Mouse (Mus musculus) CD8-positive naive resting alpha-beta T cell, adult 2 months (primary cell): ENCODE results near the gene Angptl2.
"Not testable (repeated sequence)": the region's sequence is repeated elsewhere in the genome, so short reads cannot be mapped to it uniquely, and the experiment has no call there.

Experiments
- DNase-seq, 2 experiments: peaks; one replicate each; pipeline ENCODE4 v3.0.0; 2022; ENCODE audit warnings: low read depth in 2 of 2, low spot score in 2 of 2

Gene Angptl2

DNA sequence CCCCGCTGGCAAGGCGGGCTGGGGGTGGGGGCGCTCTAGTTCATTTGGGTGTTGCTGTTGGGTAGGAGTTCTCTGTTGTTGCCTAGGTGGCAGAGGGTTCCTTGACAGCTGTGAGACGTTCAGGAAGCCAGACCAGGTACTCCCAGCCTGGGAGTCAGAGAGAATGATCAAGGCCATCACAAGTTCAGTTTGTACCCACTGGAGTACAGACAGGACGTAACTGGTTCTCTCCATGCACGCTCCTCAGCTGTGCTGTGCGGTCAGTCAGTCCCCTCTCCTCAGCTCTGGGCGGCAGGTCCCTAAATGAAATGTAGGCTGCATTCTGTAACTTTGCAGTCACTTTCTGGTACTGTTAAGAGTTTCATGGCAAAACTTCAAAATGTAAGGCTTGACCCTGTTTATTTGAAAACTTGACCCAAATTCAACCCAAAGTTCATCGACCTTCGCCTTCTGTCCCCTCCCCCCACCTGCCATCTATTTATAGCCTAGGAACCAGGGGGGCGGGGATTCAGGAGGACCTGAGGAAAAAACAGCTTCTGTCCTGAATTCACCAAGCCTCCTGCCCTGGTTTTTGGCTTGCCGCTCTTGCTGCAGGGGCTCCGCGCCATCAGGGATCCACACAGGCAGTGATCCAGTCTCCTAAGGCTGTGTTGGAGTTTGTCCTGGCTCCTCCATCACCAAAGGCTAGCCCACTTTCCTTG, 15.4 kb upstream of the Angptl2 start:
- DNase-seq: no peak

DNA sequence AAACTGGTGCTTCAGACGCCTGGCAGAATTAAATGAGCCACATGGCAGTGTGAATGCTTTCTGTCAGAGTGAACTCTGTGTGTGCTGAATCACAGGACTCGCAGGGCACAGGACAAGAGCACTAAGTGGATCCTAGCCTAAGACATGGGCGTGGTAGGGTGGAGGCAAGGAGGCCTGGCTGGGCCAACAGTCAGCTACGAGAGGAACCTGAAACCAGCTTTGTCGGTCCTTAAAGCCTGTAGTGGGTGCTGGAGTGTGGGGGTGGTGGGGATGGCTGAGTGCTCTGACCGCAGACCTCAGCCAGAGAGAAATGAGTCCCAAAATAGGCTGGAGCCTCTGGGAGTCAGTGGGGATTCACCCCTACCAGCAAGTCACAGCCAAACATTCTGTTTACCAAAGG, 12.6 kb upstream of the Angptl2 start:
- no peak for DNase-seq

- no peak for DNase-seq
Measured at GRCm38 (mm10) chr2:33204980-33205379, 10.9 kb upstream of the Angptl2 start.

DNA sequence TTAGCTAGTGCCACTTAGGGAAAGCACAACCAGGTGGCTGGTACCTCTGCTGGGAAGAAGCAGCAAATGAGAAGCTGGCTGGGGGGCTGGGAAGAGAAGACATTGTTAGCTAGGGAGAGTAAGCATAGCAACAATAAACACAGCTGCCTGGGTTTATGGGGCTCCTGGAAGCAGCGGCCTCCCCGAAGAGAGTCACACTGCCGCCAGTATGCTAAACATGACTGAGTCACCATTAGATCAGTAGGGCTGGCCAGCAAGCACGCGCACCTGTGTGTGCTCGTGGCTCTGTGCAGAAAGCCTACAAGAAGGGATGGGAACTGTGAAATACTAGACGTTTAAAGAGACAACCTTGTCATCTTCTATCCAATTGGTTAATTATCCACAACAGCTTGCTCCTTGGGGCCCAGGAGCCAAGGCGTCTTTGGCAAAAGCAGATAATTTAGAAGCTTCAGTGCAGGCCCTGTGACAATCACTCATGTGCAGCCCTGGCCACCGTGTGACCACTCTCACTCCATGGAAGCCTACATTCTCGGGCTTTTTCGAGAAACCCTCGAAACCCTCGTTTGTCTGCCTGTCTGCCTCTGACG, 9.8 kb upstream of the Angptl2 start:
- DNase-seq: no peak

GRCm38 (mm10) chr2:33207069-33207468, 8.8 kb upstream of the Angptl2 start:
- no peak for DNase-seq

DNA sequence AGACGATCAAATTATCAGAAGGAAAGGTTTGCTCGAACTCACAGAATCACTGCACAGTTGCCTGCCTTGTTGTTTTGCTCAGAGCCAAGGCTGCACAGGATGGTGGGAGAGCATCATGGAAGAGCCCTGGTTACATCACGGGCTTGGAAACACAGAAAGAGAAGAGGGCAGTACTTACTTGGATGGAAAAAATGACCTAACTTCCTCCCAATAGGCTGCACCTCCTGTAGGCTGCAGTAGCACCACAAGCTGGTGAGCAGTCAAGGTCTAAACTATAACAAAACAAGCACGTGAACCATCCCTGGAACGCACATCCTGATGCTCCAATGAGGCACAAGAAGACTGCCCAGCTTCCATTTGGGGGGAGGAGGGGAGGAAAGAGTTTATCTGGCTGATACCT, 7.7 kb upstream of the Angptl2 start:
- no peak for DNase-seq

- no peak for DNase-seq
Measured at GRCm38 (mm10) chr2:33210841-33211240, 5.0 kb upstream of the Angptl2 start.

DNA sequence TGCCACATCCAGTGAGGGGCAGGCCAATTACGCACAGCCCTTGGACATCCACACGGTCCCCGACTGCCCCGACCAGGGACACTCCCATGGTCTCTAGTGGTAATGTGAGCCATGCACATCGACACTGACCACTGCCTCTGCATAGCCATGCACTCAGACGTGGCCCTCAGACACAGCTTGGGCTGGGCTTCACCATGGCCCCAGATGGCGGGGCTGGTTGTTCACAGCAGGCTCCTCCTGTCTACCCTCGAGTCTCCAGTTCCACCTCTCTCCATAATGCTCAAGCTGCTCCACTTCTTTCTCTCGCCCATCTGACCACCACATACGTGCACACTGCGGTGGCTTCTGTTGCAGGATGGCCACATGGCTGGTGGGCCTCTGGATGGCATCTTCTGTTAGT, 4.6 kb upstream of the Angptl2 start:
- not testable (repeated sequence) for DNase-seq

- DNase-seq: no peak
Measured at GRCm38 (mm10) chr2:33215177-33215699, 631 bp upstream of the Angptl2 start.

DNA sequence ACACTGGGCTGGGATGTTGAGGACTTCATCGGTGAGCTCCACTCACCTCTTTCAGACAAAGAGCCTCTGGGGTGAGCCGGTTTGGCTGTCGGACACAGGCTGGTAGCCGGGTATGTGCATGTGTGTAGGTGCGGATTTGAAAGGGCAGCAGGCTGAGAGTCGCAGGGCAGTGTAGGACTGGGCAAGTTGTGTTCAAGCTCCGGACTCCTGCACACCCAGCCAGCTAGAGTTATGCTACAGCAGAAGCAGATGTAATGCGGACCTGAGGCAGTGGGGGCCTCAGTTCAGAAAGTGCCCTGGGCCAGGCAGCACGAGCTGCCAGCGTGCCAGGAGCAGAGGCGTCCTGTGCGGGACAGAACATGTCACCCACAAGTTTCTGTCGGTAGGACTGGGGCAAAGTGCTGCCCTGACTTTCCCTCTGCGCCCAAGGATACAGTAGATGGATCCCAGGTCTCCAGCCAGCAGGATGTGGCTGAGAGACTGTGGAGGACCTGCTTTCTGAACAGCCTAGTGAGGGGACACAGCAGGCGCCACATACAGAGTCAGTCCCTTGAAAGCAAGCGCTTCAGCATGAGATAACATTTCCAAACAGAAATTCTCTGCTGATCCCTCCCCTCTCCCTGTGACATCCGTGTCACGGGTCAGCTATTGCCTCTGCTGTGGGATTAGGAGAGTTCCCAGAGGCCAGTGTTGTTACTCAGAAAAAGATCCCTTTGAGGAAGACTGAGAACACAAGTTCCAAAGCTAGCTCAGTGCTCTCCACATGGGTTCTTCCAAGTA, 966 bp downstream of the Angptl2 start:
- no peak for DNase-seq

GRCm38 (mm10) chr2:33217425-33217794, 1.5 kb downstream of the Angptl2 start:
- no peak for DNase-seq

- DNase-seq: no peak
Measured at GRCm38 (mm10) chr2:33218903-33219625, 3.2 kb downstream of the Angptl2 start.

- DNase-seq: no peak
Measured at GRCm38 (mm10) chr2:33219637-33220036, 3.8 kb downstream of the Angptl2 start.

GRCm38 (mm10) chr2:33220246-33220645, 4.4 kb downstream of the Angptl2 start:
- no peak for DNase-seq

GRCm38 (mm10) chr2:33220674-33221338, 4.9 kb downstream of the Angptl2 start:
- no peak for DNase-seq

DNA sequence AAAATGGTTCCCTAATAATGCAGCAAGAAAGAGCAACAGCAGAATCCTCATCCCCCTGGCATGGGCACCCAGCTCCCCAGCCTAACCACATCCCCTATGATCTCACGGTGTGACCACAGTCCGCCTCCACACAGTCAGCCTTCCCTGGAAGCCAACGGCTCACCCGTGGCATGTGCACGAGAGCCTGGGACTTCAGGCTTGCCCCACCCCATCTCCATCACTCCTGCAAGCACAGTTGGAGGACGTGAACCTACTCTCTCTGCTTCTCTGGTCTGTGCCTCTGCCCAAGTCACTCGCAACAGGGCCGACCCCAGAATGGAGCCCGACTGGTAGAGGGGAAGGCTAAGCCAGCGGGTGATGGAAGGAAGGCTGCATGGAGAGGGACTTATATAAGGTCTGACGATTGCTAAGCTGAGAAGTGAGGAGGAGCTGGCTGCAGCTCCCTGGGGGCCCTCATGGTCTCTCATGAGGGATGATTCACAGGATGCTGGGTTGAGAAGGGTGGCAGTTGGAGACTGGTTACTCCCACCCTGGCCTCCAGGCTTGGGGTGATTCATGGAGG, 5.6 kb downstream of the Angptl2 start:
- no peak for DNase-seq

GRCm38 (mm10) chr2:33222480-33222879, 6.6 kb downstream of the Angptl2 start:
- no peak for DNase-seq

DNA sequence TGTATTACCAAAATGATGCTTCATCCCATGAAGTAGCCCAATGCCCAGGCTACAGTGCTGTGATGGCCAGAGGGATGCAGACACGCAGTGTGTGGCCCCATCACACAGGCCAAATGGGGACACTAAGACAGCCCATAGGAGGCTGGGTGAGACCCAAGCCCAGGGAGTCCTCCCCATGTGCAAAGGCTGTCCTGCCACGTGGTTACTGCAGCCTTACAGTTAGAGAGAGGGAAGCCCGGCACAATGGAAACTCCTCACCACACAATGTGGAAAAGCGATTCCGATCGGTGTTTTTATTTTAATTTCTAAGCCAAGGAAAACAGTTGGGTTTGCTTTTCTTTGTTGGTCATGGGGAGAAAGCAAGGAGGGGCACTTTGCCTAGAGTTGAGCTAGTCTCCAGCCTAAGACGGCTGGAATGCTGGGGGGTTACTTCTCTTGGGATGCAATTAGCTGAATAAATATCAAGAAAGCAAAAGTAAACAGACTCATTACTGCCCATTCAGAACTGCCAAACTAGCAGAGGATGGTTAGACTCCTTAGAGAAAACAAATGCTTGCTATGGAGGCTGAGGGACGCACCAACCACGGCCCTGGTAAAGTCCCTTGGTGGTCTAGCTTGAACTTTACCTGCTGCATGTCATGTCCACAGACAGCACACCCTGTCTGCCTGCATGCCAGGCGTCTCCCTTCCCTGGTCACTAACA, 7.9 kb downstream of the Angptl2 start:
- no peak for DNase-seq

DNA sequence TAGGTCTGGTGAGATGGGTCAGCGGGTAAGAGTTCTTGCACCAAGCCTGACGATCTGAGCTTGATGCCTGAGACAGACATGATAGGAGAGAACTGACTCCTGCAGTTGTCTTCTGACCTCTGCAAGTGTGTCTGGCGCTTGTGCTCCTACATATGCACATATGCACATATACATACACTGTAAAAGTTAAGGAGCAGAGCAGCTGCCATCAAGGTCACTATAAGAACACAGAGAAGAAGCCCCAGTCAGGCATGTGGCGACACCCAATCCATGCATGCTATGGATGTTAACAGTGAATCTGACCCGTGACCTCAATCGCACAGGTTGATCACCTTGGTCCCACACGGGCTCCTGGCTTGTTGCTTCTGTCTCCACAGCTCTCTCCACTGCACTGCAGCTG, 10.1 kb downstream of the Angptl2 start:
- DNase-seq: no peak

GRCm38 (mm10) chr2:33228077-33228476, 12.2 kb downstream of the Angptl2 start:
- DNase-seq: no peak
